Mouse (Mus musculus): Measurements from ENCODE around the gene Haus8.
"Not testable (repeated sequence)": the region's sequence is repeated elsewhere in the genome, so short reads cannot be mapped to it uniquely, and the experiment has no call there.

Haus8 gene

GRCm38 (mm10) chr8:71282621-71283020 is 9.9 kb upstream of the Haus8 start:
- peak; percentile 97 for DNase-seq

DNA sequence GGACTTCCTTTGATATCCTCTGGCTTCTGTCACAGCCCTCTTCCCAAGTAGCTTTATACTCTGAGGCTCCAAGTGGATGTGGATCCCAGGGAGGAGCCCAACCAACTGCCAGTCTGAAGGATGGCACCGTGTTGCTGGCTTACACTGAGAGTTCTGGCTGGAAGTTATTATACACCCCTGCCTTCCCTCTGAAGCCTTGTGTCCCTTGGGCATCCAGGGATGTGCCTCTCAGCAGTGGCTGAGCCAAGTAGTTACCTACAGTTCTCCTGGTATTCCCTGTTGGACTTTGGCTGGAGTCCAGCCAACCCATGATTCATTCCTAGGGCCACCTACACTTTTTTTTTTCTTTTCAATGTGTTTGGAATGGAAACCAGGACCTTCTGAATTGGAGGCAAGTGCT is 9.0 kb upstream of the Haus8 start:
- not testable (repeated sequence) for DNase-seq

DNA sequence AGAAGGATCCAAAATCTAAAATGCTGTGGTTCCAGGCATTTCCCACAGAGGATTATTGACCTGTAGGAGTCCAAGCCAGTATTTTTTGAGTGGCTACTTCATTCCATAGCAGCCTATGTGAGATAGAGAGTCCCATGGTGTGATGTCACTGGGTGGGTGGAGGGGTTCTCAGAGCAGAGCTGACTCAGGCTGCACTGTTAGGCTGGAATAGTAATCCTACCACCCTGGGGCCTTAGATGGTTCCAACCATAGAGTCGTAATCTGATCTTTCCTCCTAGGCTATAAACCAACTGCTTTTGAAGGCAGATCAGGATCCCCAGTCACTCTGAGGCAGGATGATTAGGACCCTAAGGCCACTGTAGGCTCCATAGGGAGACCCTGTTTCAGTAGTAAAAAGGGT is 6.7 kb upstream of the Haus8 start:
- not testable (repeated sequence) for DNase-seq

GRCm38 (mm10) chr8:71276166-71276565 is 3.4 kb upstream of the Haus8 start:
- no peak for DNase-seq

- no peak for DNase-seq
Measured at GRCm38 (mm10) chr8:71274478-71274877, 1.7 kb upstream of the Haus8 start.

DNA sequence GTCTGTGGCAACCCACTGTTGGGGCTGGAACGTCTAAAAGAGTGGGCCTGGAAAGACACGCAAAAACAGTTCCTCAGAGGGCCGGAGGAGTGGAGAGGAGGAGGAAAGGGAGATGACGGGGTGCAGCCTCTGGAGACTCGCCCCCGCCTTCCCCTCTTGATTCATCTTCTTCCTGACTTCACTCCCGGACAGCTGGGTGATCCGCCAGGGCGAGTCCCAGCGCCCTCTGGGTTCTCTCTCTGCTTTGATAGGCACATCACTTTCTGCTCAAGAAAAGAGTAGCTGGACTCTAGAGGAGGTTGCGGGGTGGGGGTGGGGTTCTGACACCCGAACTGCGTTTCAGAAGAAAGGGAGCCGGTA is 397 bp upstream of the Haus8 start:
- DNase-seq = peak; percentile 98

DNA sequence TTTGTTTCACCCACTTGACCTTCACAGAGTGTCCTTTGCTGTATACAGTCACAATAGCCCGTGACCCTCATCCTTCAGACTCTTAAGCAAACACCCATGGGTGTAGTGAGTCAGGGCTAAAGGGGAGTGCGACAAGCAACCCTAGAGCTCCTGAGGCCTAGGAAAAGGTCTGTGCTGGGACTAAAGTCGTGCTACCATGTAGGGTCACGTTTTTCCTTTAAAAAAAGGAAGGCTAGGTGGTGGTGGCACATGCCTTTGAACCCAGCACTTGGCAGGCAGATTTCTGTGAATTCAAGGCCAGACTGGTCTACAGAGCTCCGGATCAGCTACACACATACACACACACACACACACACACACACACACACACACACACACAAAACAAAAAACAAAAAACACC is 1.1 kb downstream of the Haus8 start:
- DNase-seq = no peak

DNA sequence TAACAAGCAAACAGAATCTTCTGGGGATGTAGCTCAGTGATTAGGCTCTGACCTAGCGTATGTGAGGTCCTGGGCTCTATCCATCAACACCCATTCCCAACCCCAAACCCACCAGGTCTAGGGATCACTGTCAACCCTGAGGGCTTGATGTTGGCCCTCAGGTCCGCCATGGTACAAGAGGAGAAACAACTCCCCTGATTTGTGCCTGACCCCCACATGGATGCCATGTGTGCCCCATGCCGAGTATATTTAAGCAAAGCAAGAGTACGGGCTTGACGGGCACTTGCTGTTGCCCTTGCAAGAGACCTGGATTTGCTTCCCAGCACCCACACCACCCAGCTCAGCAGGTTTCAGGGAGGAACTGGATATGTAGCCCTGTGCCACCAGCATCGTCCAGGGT is 4.4 kb downstream of the Haus8 start:
- peak; percentile 64 for DNase-seq

DNA sequence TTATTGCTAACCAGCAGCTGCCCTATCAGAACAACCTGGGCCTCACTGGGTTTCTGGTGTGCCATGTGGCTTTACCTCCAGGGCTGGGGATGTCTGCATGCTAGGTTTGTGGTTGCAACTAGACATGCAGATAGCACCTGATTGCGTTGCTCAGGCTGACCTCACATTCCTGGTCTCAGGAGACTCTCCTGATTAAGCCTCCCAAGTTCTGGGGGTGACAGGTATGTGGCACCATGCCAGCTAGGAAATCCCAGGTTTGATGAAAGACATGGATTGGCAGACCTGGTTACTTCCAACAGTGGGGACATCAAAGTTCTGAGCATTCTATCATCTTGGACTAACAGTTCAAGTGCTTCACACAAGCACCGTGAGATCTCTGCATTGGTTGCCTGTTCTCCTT is 5.0 kb downstream of the Haus8 start:
- peak; percentile 75 for DNase-seq

DNA sequence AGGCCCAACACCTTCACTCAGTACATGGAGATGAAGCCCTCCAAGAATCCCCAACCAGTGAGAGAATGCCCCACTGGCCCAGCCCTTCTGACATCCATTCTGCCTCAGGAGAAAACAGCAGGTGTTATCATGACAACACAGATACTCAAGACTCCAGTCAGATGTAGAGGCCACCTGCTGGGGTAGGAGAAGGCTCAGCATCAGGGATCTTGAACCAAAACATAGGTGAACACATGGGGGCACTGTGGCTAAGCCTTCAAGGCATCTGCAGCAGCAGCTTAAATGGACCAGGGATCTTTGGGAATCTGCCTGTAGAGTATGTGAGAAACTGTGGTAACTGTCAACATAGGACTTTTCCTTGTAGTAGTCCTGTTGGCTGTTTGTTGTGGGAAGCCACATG is 11.5 kb downstream of the Haus8 start:
- peak; percentile 89 for DNase-seq

DNA sequence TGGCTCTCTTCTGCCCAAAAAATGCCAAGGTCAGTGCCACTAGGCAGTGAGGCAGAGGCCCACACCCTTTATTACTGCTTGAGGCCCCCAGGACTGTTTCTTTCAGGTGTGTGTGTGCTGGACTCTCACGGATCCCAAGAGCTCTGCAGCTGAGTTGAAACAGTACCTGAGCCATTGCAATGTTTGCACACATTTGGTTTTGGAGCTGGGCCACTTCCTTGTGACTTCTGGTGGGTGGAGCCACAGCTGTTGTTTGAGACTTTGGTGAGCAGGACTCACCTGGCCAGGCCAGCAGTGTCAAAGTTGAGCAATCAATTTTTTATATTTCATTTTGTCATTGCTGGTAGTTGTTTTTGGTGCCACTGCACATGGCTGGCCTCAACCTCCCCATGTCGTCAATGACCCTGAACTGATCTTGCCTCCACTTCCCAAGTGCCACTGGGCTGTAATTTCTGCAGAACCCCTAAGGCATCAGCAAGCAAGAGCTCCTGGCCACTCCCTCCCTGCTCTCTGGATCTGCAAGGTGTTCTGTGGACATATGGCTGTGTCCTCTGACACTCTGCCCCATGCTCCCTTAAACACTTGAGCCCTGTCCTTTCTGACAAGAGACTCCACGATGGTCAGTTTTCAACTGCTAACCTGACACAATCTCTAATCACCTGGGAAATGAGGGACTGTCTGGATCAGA is 16.0 kb downstream of the Haus8 start:
- peak; percentile 68 for DNase-seq

GRCm38 (mm10) chr8:71248203-71248602 is 24.5 kb downstream of the Haus8 start:
- no peak for DNase-seq

- no peak for DNase-seq
Measured at GRCm38 (mm10) chr8:71242757-71243156, 30.0 kb downstream of the Haus8 start.

- no peak for DNase-seq
Measured at GRCm38 (mm10) chr8:71224560-71224959, 48.2 kb downstream of the Haus8 start.

- DNase-seq = not testable (repeated sequence)
Measured at GRCm38 (mm10) chr8:71214266-71214665, 58.5 kb downstream of the Haus8 start.

GRCm38 (mm10) chr8:71205541-71205967 is 67.2 kb downstream of the Haus8 start:
- DNase-seq = peak; percentile 94

Data from heart, adult 11 months (tissue).